Mouse (Mus musculus) kidney, embryonic 14.5 days (tissue): ENCODE measurements around the gene Prdm16. TPM values are rescaled to one million over a fixed set of nuclear protein-coding genes. Genes with fewer than 3 reads are reported as not detected.

Experiments used
- ATAC-seq: fragments of 200-750 bp; cut with Nextera tagmentation; 2 replicates; pipeline ENCODE4 v1.8.0; 2017; ENCODE audit warnings: moderate number of reproducible peaks, mild to moderate bottlenecking, moderate TSS enrichment, moderate library complexity; ENCODE audit not compliant: low FRiP score, low TSS enrichment
- H3K27ac ChIP-seq: fragments of 300-500 bp; sonication (generic); 2 replicates; pipeline ENCODE4 v1.5.1; 2014; ENCODE audit warnings: low read depth, mild to moderate bottlenecking, low read length, moderate library complexity, mixed read lengths
- H3K27me3 ChIP-seq: fragments of 300-500 bp; sonication (generic); 2 replicates; pipeline ENCODE4 v1.6.1; 2014; ENCODE audit warnings: mild to moderate bottlenecking, low read length; ENCODE audit not compliant: control insufficient read depth, insufficient read depth
- H3K36me3 ChIP-seq: fragments of 300-500 bp; sonication (generic); 2 replicates; pipeline ENCODE4 v1.6.1; 2014; ENCODE audit warnings: low read length, mixed read lengths; ENCODE audit not compliant: control insufficient read depth, insufficient read depth
- H3K4me1 ChIP-seq: fragments of 300-500 bp; sonication (generic); 2 replicates; pipeline ENCODE4 v1.6.1; 2014; ENCODE audit warnings: low read length, mixed read lengths; ENCODE audit not compliant: control insufficient read depth, insufficient read depth
- H3K4me2 ChIP-seq: fragments of 300-500 bp; sonication (generic); replicated peaks from 2 replicates; pipeline ENCODE4 v1.6.1; 2014; ENCODE audit warnings: low read depth, mild to moderate bottlenecking, low read length
- H3K4me3 ChIP-seq: fragments of 300-500 bp; sonication (generic); 2 replicates; pipeline ENCODE4 v1.5.1; 2014; ENCODE audit warnings: mild to moderate bottlenecking, low read length
- H3K9ac ChIP-seq: fragments of 300-500 bp; sonication (generic); 2 replicates; pipeline ENCODE4 v1.6.1; 2014; ENCODE audit warnings: low read depth, mild to moderate bottlenecking, low read length, moderate library complexity
- H3K9me3 ChIP-seq: fragments of 300-500 bp; sonication (generic); 2 replicates; pipeline ENCODE4 v1.6.1; 2016; ENCODE audit warnings: low read length; ENCODE audit not compliant: control insufficient read depth
- WGBS: fragments of 180-500 bp; shearing (Covaris S2); extraction: QIAGEN DNeasy Blood & Tissue Kit; methylation state at CpG from one replicate; pipeline ENCODE4 v1.1.7; 2014; 5-methylcytosine and 5-hydroxymethylcytosine counted together
- polyA plus RNA-seq: library from polyadenylated mRNA; unstranded; fragments of >200 nt; fragmentation: Nextera tagmentation; extraction: Ambion mirVana; gene quantifications from 2 replicates; pipeline ENCODE4 v1.2.1, GENCODE M21; 2014

The Prdm16 gene
- polyA plus RNA-seq, 1 experiment from 2014 or later, result 25.4 TPM

GRCm38 (mm10) chr4:154328836-154329235 is 307.8 kb downstream of the Prdm16 start:
- Histone ChIP-seq H3K4me3 (no peak overlapping the region), H3K36me3 (no peaks in the 10 kb centered on the region), H3K4me1 (peaks cover 24% of the 10 kb centered on the region), H3K27me3 (peaks cover 21% of the 10 kb centered on the region; the same call in 1 of the 2 replicates), H3K9ac (no peak overlapping the region), H3K9me3 (no peaks in the 10 kb centered on the region), H3K27ac (no peak overlapping the region), H3K4me2 (no peak overlapping the region)
- 6% methylated on average over 6 of the region's 6 CpGs for WGBS
- peak; percentile 16; the same call in 1 of the 2 replicates for ATAC-seq

GRCm38 (mm10) chr4:154328431-154328830 is 308.2 kb downstream of the Prdm16 start:
- 5% methylated on average over 20 of the region's 20 CpGs for WGBS
- 0 out of 2 replicates have a peak, but pooled peaks have one; percentile 1 for ATAC-seq
- no peaks in the 10 kb centered on the region for H3K9me3 ChIP-seq
- no peak overlapping the region for H3K4me3 ChIP-seq
- H3K27me3 ChIP-seq, result peaks cover 17% of the 10 kb centered on the region; the same call in 1 of the 2 replicates
- H3K27ac ChIP-seq, result no peak overlapping the region
- H3K36me3 ChIP-seq, result no peaks in the 10 kb centered on the region
- peaks cover 21% of the 10 kb centered on the region for H3K4me1 ChIP-seq
- H3K9ac ChIP-seq, result no peak overlapping the region
- no peak overlapping the region for H3K4me2 ChIP-seq

- no peak for ATAC-seq
- Histone ChIP-seq H3K27me3 (peaks cover 17% of the 10 kb centered on the region; the same call in 1 of the 2 replicates), H3K4me1 (0 out of 2 replicates have a peak, but pooled peaks cover 5% of the 10 kb centered on the region), H3K4me2 (no peak overlapping the region), H3K27ac (no peak overlapping the region), H3K4me3 (no peak overlapping the region), H3K36me3 (no peaks in the 10 kb centered on the region), H3K9ac (no peak overlapping the region), H3K9me3 (no peaks in the 10 kb centered on the region)
- 63% methylated on average over 4 of the region's 4 CpGs for WGBS
Observed at GRCm38 (mm10) chr4:154325410-154325809, 311.3 kb downstream of the Prdm16 start.

- Histone ChIP-seq H3K27me3 (no peaks in the 10 kb centered on the region), H3K27ac (no peak overlapping the region), H3K4me3 (no peak overlapping the region), H3K36me3 (no peaks in the 10 kb centered on the region), H3K4me2 (no peak overlapping the region), H3K4me1 (no peaks in the 10 kb centered on the region), H3K9ac (no peak overlapping the region), H3K9me3 (no peaks in the 10 kb centered on the region)
- WGBS, result 78% methylated on average over 11 of the region's 11 CpGs
- ATAC-seq, result no peak
Observed at GRCm38 (mm10) chr4:154313622-154313967, 323.1 kb downstream of the Prdm16 start.

GRCm38 (mm10) chr4:154312935-154313621 is 323.6 kb downstream of the Prdm16 start:
- Histone ChIP-seq H3K4me2 (no peak overlapping the region), H3K27ac (no peak overlapping the region), H3K9me3 (no peaks in the 10 kb centered on the region), H3K36me3 (no peaks in the 10 kb centered on the region), H3K4me1 (no peaks in the 10 kb centered on the region), H3K4me3 (no peak overlapping the region), H3K27me3 (no peaks in the 10 kb centered on the region), H3K9ac (no peak overlapping the region)
- 58% methylated on average over 4 of the region's 4 CpGs for WGBS
- ATAC-seq, result no peak

GRCm38 (mm10) chr4:154312143-154312812 is 324.4 kb downstream of the Prdm16 start:
- no peak overlapping the region for H3K27ac ChIP-seq
- no peak for ATAC-seq
- WGBS, result 93% methylated on average over 2 of the region's 2 CpGs

GRCm38 (mm10) chr4:154310576-154311262 is 326.0 kb downstream of the Prdm16 start:
- no peak for ATAC-seq
- 64% methylated on average over 9 of the region's 9 CpGs for WGBS
- H3K9ac ChIP-seq, result no peak overlapping the region
- H3K27ac ChIP-seq, result no peak overlapping the region
- H3K4me1 ChIP-seq, result no peaks in the 10 kb centered on the region
- no peaks in the 10 kb centered on the region for H3K27me3 ChIP-seq
- no peak overlapping the region for H3K4me2 ChIP-seq
- H3K36me3 ChIP-seq, result no peaks in the 10 kb centered on the region
- H3K9me3 ChIP-seq, result no peaks in the 10 kb centered on the region
- H3K4me3 ChIP-seq, result no peak overlapping the region

More at GRCm38 (mm10) chr4:154312143-154312812, 324.4 kb downstream of the Prdm16 start:
- Histone ChIP-seq H3K36me3 (no peaks in the 10 kb centered on the region), H3K4me1 (no peaks in the 10 kb centered on the region), H3K4me3 (no peak overlapping the region), H3K9me3 (no peaks in the 10 kb centered on the region), H3K27me3 (no peaks in the 10 kb centered on the region), H3K9ac (no peak overlapping the region), H3K4me2 (no peak overlapping the region)

- H3K4me1 ChIP-seq, result no peaks in the 10 kb centered on the region
- H3K27me3 ChIP-seq, result no peaks in the 10 kb centered on the region
- no peak overlapping the region for H3K4me3 ChIP-seq
- no peak overlapping the region for H3K4me2 ChIP-seq
- H3K9me3 ChIP-seq, result no peaks in the 10 kb centered on the region
- no peak overlapping the region for H3K9ac ChIP-seq
- no peak for ATAC-seq
- H3K36me3 ChIP-seq, result no peaks in the 10 kb centered on the region
- 81% methylated on average over 2 of the region's 2 CpGs for WGBS
- no peak overlapping the region for H3K27ac ChIP-seq
Observed at GRCm38 (mm10) chr4:154309131-154309530, 327.5 kb downstream of the Prdm16 start.

GRCm38 (mm10) chr4:154301466-154301881 is 335.2 kb downstream of the Prdm16 start, which contains the start of gene Arhgef16:
TSS of gene Arhgef16 (minus strand) at chr4:154301676.
- peaks cover 25% of the 10 kb centered on the region for H3K27me3 ChIP-seq
- no peaks in the 10 kb centered on the region for H3K9me3 ChIP-seq
- 24% methylated on average over 7 of the region's 7 CpGs for WGBS
- H3K36me3 ChIP-seq, result no peaks in the 10 kb centered on the region
- H3K4me2 ChIP-seq, result no peak within 1 kb of the TSS
- H3K4me3 ChIP-seq, result no peak within 1 kb of the TSS
- no peak within 1 kb of the TSS for H3K9ac ChIP-seq
- no peak within 1 kb of the TSS for H3K27ac ChIP-seq
- peak; percentile 55; the same call in 1 of the 2 replicates for ATAC-seq
- H3K4me1 ChIP-seq, result peaks cover 14% of the 10 kb centered on the region
